Mouse (Mus musculus): ENCODE results near the gene Zfp981.

GRCm38 (mm10) chr4:146535883-146536282 is 34.1 kb downstream of the Zfp981 start:
- TF ChIP-seq CTCF (IDR thresholded peaks at IDR 0.05) (no peak), EP300 (IDR thresholded peaks at IDR 0.05) (no peak)
